Mouse (Mus musculus): Measurements from ENCODE around the gene Wt1. TPM values are rescaled to one million over a fixed set of nuclear protein-coding genes. Genes with fewer than 3 reads are reported as not detected.

Gene Wt1
- polyA plus RNA-seq, 1 experiment from 2014 or later: 1.1 TPM

DNA sequence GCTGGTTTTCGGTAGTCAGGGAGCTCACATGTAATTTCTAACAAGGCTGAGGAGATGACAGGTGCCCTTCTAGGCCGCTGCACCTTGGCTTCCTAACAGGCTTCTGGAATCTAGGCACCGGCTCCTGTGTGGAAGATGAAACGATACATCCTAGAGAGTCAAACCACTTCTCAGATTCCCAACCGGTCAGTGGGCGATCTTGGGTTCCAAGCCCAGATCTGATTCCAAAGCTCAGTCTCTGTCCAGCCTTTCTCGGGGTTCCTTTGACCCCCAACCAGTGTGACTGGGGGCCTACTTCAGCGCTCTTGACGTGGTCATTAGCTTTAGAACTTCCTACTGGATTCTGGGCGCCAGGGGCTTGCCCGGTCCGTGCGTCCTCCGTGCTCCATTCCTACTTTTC is 17.4 kb downstream of the Wt1 start:
- WGBS (ENCODE audit: insufficient replicate concordance): 78% methylated on average over 14 of the region's 14 CpGs
- H3K27ac ChIP-seq (ENCODE audit: low read length): no peak overlapping the region
- no peaks in the 10 kb centered on the region for H3K9me3 ChIP-seq (replicated peaks; ENCODE audit: control insufficient read depth, low read length)
- ATAC-seq (ENCODE audit: low read depth): no peak
- no peak overlapping the region for H3K9ac ChIP-seq (ENCODE audit: low read depth, low read length)
- no peak overlapping the region for H3K4me2 ChIP-seq (ENCODE audit: low read depth, low read length)
- no peaks in the 10 kb centered on the region; the same call in 1 of the 2 replicates for H3K27me3 ChIP-seq (ENCODE audit: control insufficient read depth, insufficient read depth, low read depth, low read length)
- no peaks in the 10 kb centered on the region for H3K4me1 ChIP-seq (ENCODE audit: control insufficient read depth, low read depth, low read length)
- H3K4me3 ChIP-seq (ENCODE audit: low read depth, low read length): no peak overlapping the region
- H3K36me3 ChIP-seq (ENCODE audit: control insufficient read depth, insufficient read depth): no peaks in the 10 kb centered on the region

DNA sequence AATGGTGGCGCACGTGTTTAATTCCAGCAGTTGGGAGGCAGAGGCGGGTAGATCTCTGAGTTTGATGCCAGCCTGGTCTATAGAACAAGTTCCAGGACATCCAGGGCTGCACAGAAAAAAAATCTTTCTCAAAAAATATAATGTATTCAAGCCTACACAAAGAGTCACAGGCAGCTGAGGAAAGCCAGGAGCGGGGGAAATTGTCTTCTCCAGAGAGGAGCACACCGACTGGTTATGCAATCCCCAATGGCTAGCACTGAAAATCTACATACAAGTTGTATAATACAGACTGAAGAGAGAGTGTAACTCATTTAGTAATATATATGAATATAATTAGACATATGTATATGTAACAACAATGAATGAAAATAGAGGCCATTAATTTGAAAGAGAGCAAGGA is 25.2 kb downstream of the Wt1 start:
- H3K4me1 ChIP-seq (ENCODE audit: control insufficient read depth, low read depth, low read length): no peaks in the 10 kb centered on the region
- no peak overlapping the region for H3K27ac ChIP-seq (ENCODE audit: low read length)
- ATAC-seq (ENCODE audit: low read depth): no peak
- H3K36me3 ChIP-seq (ENCODE audit: control insufficient read depth, insufficient read depth): no peaks in the 10 kb centered on the region
- H3K4me3 ChIP-seq (ENCODE audit: low read depth, low read length): no peak overlapping the region
- WGBS (ENCODE audit: insufficient replicate concordance): 68% methylated on average over 5 of the region's 5 CpGs
- H3K9ac ChIP-seq (ENCODE audit: low read depth, low read length): no peak overlapping the region
- H3K27me3 ChIP-seq (ENCODE audit: control insufficient read depth, insufficient read depth, low read depth, low read length): no peaks in the 10 kb centered on the region
- no peak overlapping the region for H3K4me2 ChIP-seq (ENCODE audit: low read depth, low read length)
- H3K9me3 ChIP-seq (replicated peaks; ENCODE audit: control insufficient read depth, low read length): no peaks in the 10 kb centered on the region

DNA sequence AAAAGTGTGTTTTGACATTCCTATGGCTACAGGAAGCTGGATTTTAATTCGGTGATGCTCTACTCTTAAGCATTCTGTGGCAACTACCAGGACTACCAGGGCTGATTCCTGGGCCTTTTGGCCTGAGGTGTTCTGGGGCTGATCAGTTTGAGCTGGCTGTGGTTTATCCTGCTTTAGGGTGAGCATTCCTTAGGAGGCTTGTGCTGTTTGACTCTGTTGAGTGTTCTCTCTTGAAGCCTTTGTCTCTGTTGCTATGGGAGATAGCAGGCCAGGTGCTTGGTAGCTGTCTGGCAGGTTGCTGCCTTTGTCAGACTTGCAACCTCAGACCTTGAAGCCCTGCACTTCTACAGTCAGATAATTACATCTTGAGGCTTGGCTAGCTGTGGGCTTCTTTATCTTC is 26.7 kb downstream of the Wt1 start:
- Histone ChIP-seq H3K27me3 (ENCODE audit: control insufficient read depth, insufficient read depth, low read depth, low read length) (no peaks in the 10 kb centered on the region), H3K4me2 (ENCODE audit: low read depth, low read length) (no peak overlapping the region), H3K9me3 (replicated peaks; ENCODE audit: control insufficient read depth, low read length) (no peaks in the 10 kb centered on the region), H3K4me3 (ENCODE audit: low read depth, low read length) (no peak overlapping the region), H3K4me1 (ENCODE audit: control insufficient read depth, low read depth, low read length) (no peaks in the 10 kb centered on the region), H3K36me3 (ENCODE audit: control insufficient read depth, insufficient read depth) (no peaks in the 10 kb centered on the region), H3K9ac (ENCODE audit: low read depth, low read length) (no peak overlapping the region), H3K27ac (ENCODE audit: low read length) (no peak overlapping the region)
- WGBS (ENCODE audit: insufficient replicate concordance): 49% methylated on average over 1 of the region's 1 CpGs
- no peak for ATAC-seq (ENCODE audit: low read depth)

GRCm38 (mm10) chr2:105160949-105161348 is 34.6 kb downstream of the Wt1 start:
- no peak overlapping the region for H3K4me3 ChIP-seq (ENCODE audit: low read depth, low read length)
- H3K36me3 ChIP-seq (ENCODE audit: control insufficient read depth, insufficient read depth): no peaks in the 10 kb centered on the region
- no peaks in the 10 kb centered on the region for H3K27me3 ChIP-seq (ENCODE audit: control insufficient read depth, insufficient read depth, low read depth, low read length)
- 34% methylated on average over 2 of the region's 2 CpGs for WGBS (ENCODE audit: insufficient replicate concordance)
- no peak overlapping the region for H3K4me2 ChIP-seq (ENCODE audit: low read depth, low read length)
- H3K9me3 ChIP-seq (replicated peaks; ENCODE audit: control insufficient read depth, low read length): no peaks in the 10 kb centered on the region
- no peak for ATAC-seq (ENCODE audit: low read depth)
- H3K4me1 ChIP-seq (ENCODE audit: control insufficient read depth, low read depth, low read length): no peaks in the 10 kb centered on the region
- H3K27ac ChIP-seq (ENCODE audit: low read length): no peak overlapping the region
- H3K9ac ChIP-seq (ENCODE audit: low read depth, low read length): no peak overlapping the region

- Histone ChIP-seq H3K4me3 (ENCODE audit: low read depth, low read length) (no peak overlapping the region), H3K9me3 (replicated peaks; ENCODE audit: control insufficient read depth, low read length) (no peaks in the 10 kb centered on the region), H3K9ac (ENCODE audit: low read depth, low read length) (no peak overlapping the region), H3K27ac (ENCODE audit: low read length) (no peak overlapping the region), H3K36me3 (ENCODE audit: control insufficient read depth, insufficient read depth) (no peaks in the 10 kb centered on the region), H3K27me3 (ENCODE audit: control insufficient read depth, insufficient read depth, low read depth, low read length) (no peaks in the 10 kb centered on the region), H3K4me2 (ENCODE audit: low read depth, low read length) (no peak overlapping the region), H3K4me1 (ENCODE audit: control insufficient read depth, low read depth, low read length) (no peaks in the 10 kb centered on the region)
- ATAC-seq (ENCODE audit: low read depth): no peak
- 14% methylated on average over 4 of the region's 4 CpGs for WGBS (ENCODE audit: insufficient replicate concordance)
Measured at GRCm38 (mm10) chr2:105162763-105163162, 36.4 kb downstream of the Wt1 start.

DNA sequence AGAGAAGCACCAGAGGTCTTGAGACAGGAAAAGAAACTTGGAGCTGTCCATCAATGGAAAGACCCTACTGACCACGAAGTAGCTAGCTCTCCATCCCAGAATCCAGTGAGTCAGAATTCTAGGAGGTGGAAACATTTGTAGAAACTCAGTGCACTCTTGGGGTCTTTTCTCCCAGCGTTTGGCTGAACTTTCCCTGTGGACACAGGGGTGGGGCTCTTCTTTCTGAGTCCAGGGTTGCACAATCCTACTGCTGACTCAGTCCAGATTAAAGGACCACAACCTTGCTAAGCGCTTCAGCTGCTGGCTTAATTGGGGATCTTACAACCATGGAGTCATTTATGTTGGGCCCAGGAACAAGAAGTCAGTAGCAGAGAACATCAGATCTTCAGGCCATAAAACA is 41.8 kb downstream of the Wt1 start:
- no peaks in the 10 kb centered on the region for H3K27me3 ChIP-seq (ENCODE audit: control insufficient read depth, insufficient read depth, low read depth, low read length)
- H3K9ac ChIP-seq (ENCODE audit: low read depth, low read length): no peak overlapping the region
- H3K4me1 ChIP-seq (ENCODE audit: control insufficient read depth, low read depth, low read length): no peaks in the 10 kb centered on the region
- no peak overlapping the region for H3K4me3 ChIP-seq (ENCODE audit: low read depth, low read length)
- no peak overlapping the region for H3K4me2 ChIP-seq (ENCODE audit: low read depth, low read length)
- WGBS (ENCODE audit: insufficient replicate concordance): 58% methylated on average over 3 of the region's 3 CpGs
- H3K9me3 ChIP-seq (replicated peaks; ENCODE audit: control insufficient read depth, low read length): no peaks in the 10 kb centered on the region
- ATAC-seq (ENCODE audit: low read depth): no peak
- H3K36me3 ChIP-seq (ENCODE audit: control insufficient read depth, insufficient read depth): no peaks in the 10 kb centered on the region
- H3K27ac ChIP-seq (ENCODE audit: low read length): no peak overlapping the region

- Histone ChIP-seq H3K4me1 (ENCODE audit: control insufficient read depth, low read depth, low read length) (no peaks in the 10 kb centered on the region), H3K9ac (ENCODE audit: low read depth, low read length) (no peak overlapping the region), H3K36me3 (ENCODE audit: control insufficient read depth, insufficient read depth) (no peaks in the 10 kb centered on the region), H3K9me3 (replicated peaks; ENCODE audit: control insufficient read depth, low read length) (no peaks in the 10 kb centered on the region), H3K27me3 (ENCODE audit: control insufficient read depth, insufficient read depth, low read depth, low read length) (no peaks in the 10 kb centered on the region), H3K27ac (ENCODE audit: low read length) (no peak overlapping the region), H3K4me3 (ENCODE audit: low read depth, low read length) (no peak overlapping the region), H3K4me2 (ENCODE audit: low read depth, low read length) (no peak overlapping the region)
- WGBS (ENCODE audit: insufficient replicate concordance): 54% methylated on average over 2 of the region's 2 CpGs
- no peak for ATAC-seq (ENCODE audit: low read depth)
Measured at GRCm38 (mm10) chr2:105174254-105174653, 47.9 kb downstream of the Wt1 start.

- no peak overlapping the region for H3K4me3 ChIP-seq (ENCODE audit: low read depth, low read length)
- no peaks in the 10 kb centered on the region for H3K27me3 ChIP-seq (ENCODE audit: control insufficient read depth, insufficient read depth, low read depth, low read length)
- no peak overlapping the region for H3K27ac ChIP-seq (ENCODE audit: low read length)
- WGBS (ENCODE audit: insufficient replicate concordance): 70% methylated on average over 12 of the region's 12 CpGs
- no peaks in the 10 kb centered on the region for H3K4me1 ChIP-seq (ENCODE audit: control insufficient read depth, low read depth, low read length)
- H3K9me3 ChIP-seq (replicated peaks; ENCODE audit: control insufficient read depth, low read length): no peaks in the 10 kb centered on the region
- no peak for ATAC-seq (ENCODE audit: low read depth)
- H3K36me3 ChIP-seq (ENCODE audit: control insufficient read depth, insufficient read depth): no peaks in the 10 kb centered on the region
- no peak overlapping the region for H3K9ac ChIP-seq (ENCODE audit: low read depth, low read length)
- no peak overlapping the region for H3K4me2 ChIP-seq (ENCODE audit: low read depth, low read length)
Measured at GRCm38 (mm10) chr2:105178871-105179270, 52.5 kb downstream of the Wt1 start.

GRCm38 (mm10) chr2:105182501-105182900 is 56.2 kb downstream of the Wt1 start:
- Histone ChIP-seq H3K4me2 (ENCODE audit: low read depth, low read length) (no peak overlapping the region), H3K4me3 (ENCODE audit: low read depth, low read length) (no peak overlapping the region), H3K27me3 (ENCODE audit: control insufficient read depth, insufficient read depth, low read depth, low read length) (no peaks in the 10 kb centered on the region), H3K9me3 (replicated peaks; ENCODE audit: control insufficient read depth, low read length) (no peaks in the 10 kb centered on the region), H3K9ac (ENCODE audit: low read depth, low read length) (no peak overlapping the region), H3K36me3 (ENCODE audit: control insufficient read depth, insufficient read depth) (no peaks in the 10 kb centered on the region), H3K27ac (ENCODE audit: low read length) (no peak overlapping the region), H3K4me1 (ENCODE audit: control insufficient read depth, low read depth, low read length) (no peaks in the 10 kb centered on the region)
- WGBS (ENCODE audit: insufficient replicate concordance): 37% methylated on average over 6 of the region's 6 CpGs
- ATAC-seq (ENCODE audit: low read depth): no peak

- H3K4me3 ChIP-seq (ENCODE audit: low read depth, low read length): no peak overlapping the region
- H3K36me3 ChIP-seq (ENCODE audit: control insufficient read depth, insufficient read depth): no peaks in the 10 kb centered on the region
- H3K9me3 ChIP-seq (replicated peaks; ENCODE audit: control insufficient read depth, low read length): no peaks in the 10 kb centered on the region
- no peak overlapping the region for H3K9ac ChIP-seq (ENCODE audit: low read depth, low read length)
- WGBS (ENCODE audit: insufficient replicate concordance): 41% methylated on average over 3 of the region's 3 CpGs
- no peak for ATAC-seq (ENCODE audit: low read depth)
- no peaks in the 10 kb centered on the region for H3K27me3 ChIP-seq (ENCODE audit: control insufficient read depth, insufficient read depth, low read depth, low read length)
- no peak overlapping the region for H3K4me2 ChIP-seq (ENCODE audit: low read depth, low read length)
- H3K27ac ChIP-seq (ENCODE audit: low read length): no peak overlapping the region
- H3K4me1 ChIP-seq (ENCODE audit: control insufficient read depth, low read depth, low read length): no peaks in the 10 kb centered on the region
Measured at GRCm38 (mm10) chr2:105185140-105185539, 58.8 kb downstream of the Wt1 start.
